Mouse (Mus musculus): ENCODE data around the gene Usf2. TPM values are rescaled to one million over a fixed set of nuclear protein-coding genes. Genes with fewer than 3 reads are reported as not detected.

Usf2 gene
- polyA plus RNA-seq (2016; fragmentation: Nextera tagmentation; extraction: Ambion mirVana): 31.9 and 37.6 TPM in 2 replicates

GRCm38 (mm10) chr7:30956756-30957366, at the start of gene Usf2:
Gene Usf2, minus strand, starts transcription at chr7:30956803.
- peaks cover 54% of the 10 kb centered on the region for H3K36me3 ChIP-seq
- peaks cover 16% of the 10 kb centered on the region for H3K4me1 ChIP-seq (replicated peaks)
- peak within 1 kb of the TSS; percentile 70 for H3K4me2 ChIP-seq
- H3K27me3 ChIP-seq: no peaks in the 10 kb centered on the region
- under 1% methylated on average over 52 of the region's 82 CpGs for WGBS
- no peak for ATAC-seq (ENCODE audit: insufficient number of reproducible peaks, insufficient read depth, low FRiP score, low TSS enrichment, low read depth)
- peak within 1 kb of the TSS; percentile 97 for H3K4me3 ChIP-seq (replicated peaks)
- peak within 1 kb of the TSS; percentile 99 for H3K27ac ChIP-seq
- H3K9ac ChIP-seq (replicated peaks): peak within 1 kb of the TSS; percentile 100
- no peaks in the 10 kb centered on the region for H3K9me3 ChIP-seq

- Histone ChIP-seq H3K9me3 (no peaks in the 10 kb centered on the region), H3K4me2 (no peak overlapping the region), H3K9ac (replicated peaks) (no peak overlapping the region), H3K27ac (no peak overlapping the region), H3K36me3 (no peaks in the 10 kb centered on the region), H3K27me3 (no peaks in the 10 kb centered on the region), H3K4me1 (replicated peaks) (peaks cover 12% of the 10 kb centered on the region), H3K4me3 (replicated peaks) (no peak overlapping the region)
- ATAC-seq (ENCODE audit: insufficient number of reproducible peaks, insufficient read depth, low FRiP score, low TSS enrichment, low read depth): no peak
- 71% methylated on average over 8 of the region's 8 CpGs for WGBS
These were observed 46.0 kb upstream of the Usf2 start for GRCm38 (mm10) chr7:31002650-31003049.

- Histone ChIP-seq H3K4me1 (replicated peaks) (peaks cover 12% of the 10 kb centered on the region), H3K9me3 (peaks cover 9% of the 10 kb centered on the region; the same call in 1 of the 2 replicates), H3K27me3 (no peaks in the 10 kb centered on the region), H3K36me3 (no peaks in the 10 kb centered on the region), H3K9ac (replicated peaks) (0 out of 2 replicates have a peak overlapping the region, but pooled peaks have one; percentile 18), H3K4me2 (peak overlapping the region; percentile 23; the same call in 1 of the 2 replicates), H3K4me3 (replicated peaks) (no peak overlapping the region), H3K27ac (peak overlapping the region; percentile 4; the same call in 1 of the 2 replicates)
- 18% methylated on average over 7 of the region's 7 CpGs for WGBS
- ATAC-seq (ENCODE audit: insufficient number of reproducible peaks, insufficient read depth, low FRiP score, low TSS enrichment, low read depth): peak; percentile 47; the same call in 1 of the 2 replicates
These were observed 44.0 kb upstream of the Usf2 start for GRCm38 (mm10) chr7:31000505-31001020.

GRCm38 (mm10) chr7:30996491-30996890, 39.9 kb upstream of the Usf2 start:
- Histone ChIP-seq H3K9ac (replicated peaks) (no peak overlapping the region), H3K4me3 (replicated peaks) (no peak overlapping the region), H3K27ac (no peak overlapping the region), H3K4me2 (no peak overlapping the region), H3K36me3 (no peaks in the 10 kb centered on the region), H3K27me3 (no peaks in the 10 kb centered on the region), H3K9me3 (peaks cover 9% of the 10 kb centered on the region; the same call in 1 of the 2 replicates), H3K4me1 (replicated peaks) (peaks cover 12% of the 10 kb centered on the region)
- no peak for ATAC-seq (ENCODE audit: insufficient number of reproducible peaks, insufficient read depth, low FRiP score, low TSS enrichment, low read depth)
- 87% methylated on average over 2 of the region's 2 CpGs for WGBS

- Histone ChIP-seq H3K9me3 (peaks cover 9% of the 10 kb centered on the region; the same call in 1 of the 2 replicates), H3K27me3 (no peaks in the 10 kb centered on the region), H3K4me3 (replicated peaks) (no peak overlapping the region), H3K9ac (replicated peaks) (no peak overlapping the region), H3K4me2 (no peak overlapping the region), H3K27ac (no peak overlapping the region), H3K36me3 (no peaks in the 10 kb centered on the region), H3K4me1 (replicated peaks) (no peaks in the 10 kb centered on the region)
- WGBS: 75% methylated on average over 5 of the region's 5 CpGs
- no peak for ATAC-seq (ENCODE audit: insufficient number of reproducible peaks, insufficient read depth, low FRiP score, low TSS enrichment, low read depth)
These were observed 37.4 kb upstream of the Usf2 start for GRCm38 (mm10) chr7:30993986-30994385.

GRCm38 (mm10) chr7:30992148-30992547, 35.5 kb upstream of the Usf2 start:
- Histone ChIP-seq H3K9ac (replicated peaks) (no peak overlapping the region), H3K4me3 (replicated peaks) (no peak overlapping the region), H3K9me3 (peaks cover 9% of the 10 kb centered on the region; the same call in 1 of the 2 replicates), H3K4me1 (replicated peaks) (no peaks in the 10 kb centered on the region), H3K27ac (no peak overlapping the region), H3K4me2 (no peak overlapping the region), H3K36me3 (no peaks in the 10 kb centered on the region), H3K27me3 (no peaks in the 10 kb centered on the region)
- no peak for ATAC-seq (ENCODE audit: insufficient number of reproducible peaks, insufficient read depth, low FRiP score, low TSS enrichment, low read depth)
- WGBS: 73% methylated on average over 5 of the region's 5 CpGs

GRCm38 (mm10) chr7:30988519-30989162, 32.0 kb upstream of the Usf2 start:
- 84% methylated on average over 4 of the region's 4 CpGs for WGBS
- H3K9ac ChIP-seq (replicated peaks): no peak overlapping the region
- no peak for ATAC-seq (ENCODE audit: insufficient number of reproducible peaks, insufficient read depth, low FRiP score, low TSS enrichment, low read depth)

GRCm38 (mm10) chr7:30985357-30985756, 28.8 kb upstream of the Usf2 start:
- ATAC-seq (ENCODE audit: insufficient number of reproducible peaks, insufficient read depth, low FRiP score, low TSS enrichment, low read depth): no peak
- H3K4me1 ChIP-seq (replicated peaks): no peaks in the 10 kb centered on the region
- H3K27me3 ChIP-seq: no peaks in the 10 kb centered on the region
- no peak overlapping the region for H3K4me3 ChIP-seq (replicated peaks)
- no peaks in the 10 kb centered on the region for H3K9me3 ChIP-seq
- WGBS: 89% methylated on average over 9 of the region's 9 CpGs
- H3K4me2 ChIP-seq: no peak overlapping the region
- no peaks in the 10 kb centered on the region for H3K36me3 ChIP-seq
- no peak overlapping the region for H3K27ac ChIP-seq
- no peak overlapping the region for H3K9ac ChIP-seq (replicated peaks)

More at GRCm38 (mm10) chr7:30988519-30989162, 32.0 kb upstream of the Usf2 start:
- Histone ChIP-seq H3K36me3 (no peaks in the 10 kb centered on the region), H3K4me2 (no peak overlapping the region), H3K27me3 (no peaks in the 10 kb centered on the region), H3K27ac (no peak overlapping the region), H3K4me3 (replicated peaks) (no peak overlapping the region), H3K9me3 (no peaks in the 10 kb centered on the region), H3K4me1 (replicated peaks) (no peaks in the 10 kb centered on the region)

- H3K9me3 ChIP-seq: peaks cover 3% of the 10 kb centered on the region; the same call in 1 of the 2 replicates
- no peak overlapping the region for H3K9ac ChIP-seq (replicated peaks)
- H3K4me3 ChIP-seq (replicated peaks): no peak overlapping the region
- no peaks in the 10 kb centered on the region for H3K36me3 ChIP-seq
- no peaks in the 10 kb centered on the region for H3K4me1 ChIP-seq (replicated peaks)
- H3K4me2 ChIP-seq: no peak overlapping the region
- no peak for ATAC-seq (ENCODE audit: insufficient number of reproducible peaks, insufficient read depth, low FRiP score, low TSS enrichment, low read depth)
- no peaks in the 10 kb centered on the region for H3K27me3 ChIP-seq
- H3K27ac ChIP-seq: no peak overlapping the region
- 88% methylated on average over 4 of the region's 4 CpGs for WGBS
These were observed 25.1 kb upstream of the Usf2 start for GRCm38 (mm10) chr7:30981703-30982102.

- peak; percentile 81 for ATAC-seq (ENCODE audit: insufficient number of reproducible peaks, insufficient read depth, low FRiP score, low TSS enrichment, low read depth)
- H3K4me3 ChIP-seq (replicated peaks): peak within 1 kb of the TSS; percentile 51
- WGBS: under 1% methylated on average over 37 of the region's 37 CpGs
- H3K36me3 ChIP-seq: peaks cover 4% of the 10 kb centered on the region; the same call in 1 of the 2 replicates
- peaks cover 6% of the 10 kb centered on the region; the same call in 1 of the 2 replicates for H3K4me1 ChIP-seq (replicated peaks)
- peaks cover 2% of the 10 kb centered on the region; the same call in 1 of the 2 replicates for H3K9me3 ChIP-seq
- H3K27ac ChIP-seq: no peak within 1 kb of the TSS
- H3K27me3 ChIP-seq: peaks cover 24% of the 10 kb centered on the region
- H3K4me2 ChIP-seq: peak within 1 kb of the TSS; percentile 67
- H3K9ac ChIP-seq (replicated peaks): peak within 1 kb of the TSS; percentile 60
These were observed 17.1 kb upstream of the Usf2 start, which contains the start of gene Fam187b for GRCm38 (mm10) chr7:30973501-30974289. Gene Fam187b, plus strand, starts transcription at chr7:30973790.

- H3K36me3 ChIP-seq: peaks cover 6% of the 10 kb centered on the region; the same call in 1 of the 2 replicates
- H3K4me3 ChIP-seq (replicated peaks): peak within 1 kb of the TSS; percentile 51
- H3K4me1 ChIP-seq (replicated peaks): peaks cover 6% of the 10 kb centered on the region; the same call in 1 of the 2 replicates
- WGBS: under 1% methylated on average over 19 of the region's 19 CpGs
- ATAC-seq (ENCODE audit: insufficient number of reproducible peaks, insufficient read depth, low FRiP score, low TSS enrichment, low read depth): peak; percentile 32; the same call in 1 of the 2 replicates
- H3K27ac ChIP-seq: no peak within 1 kb of the TSS
- H3K9ac ChIP-seq (replicated peaks): peak within 1 kb of the TSS; percentile 60
- H3K9me3 ChIP-seq: no peaks in the 10 kb centered on the region
- H3K4me2 ChIP-seq: peak within 1 kb of the TSS; percentile 67
- peaks cover 24% of the 10 kb centered on the region for H3K27me3 ChIP-seq
These were observed 16.6 kb upstream of the Usf2 start, which contains the start of gene Lsr for GRCm38 (mm10) chr7:30973251-30973500. Gene Lsr, minus strand, starts transcription at chr7:30973464.

Measured in limb, embryonic 12.5 days (tissue).